Mouse (Mus musculus) adrenal gland, adult 2 months (tissue): ENCODE data around the gene Kcnk2. TPM values are rescaled to one million over a fixed set of nuclear protein-coding genes. Genes with fewer than 3 reads are reported as not detected.

ENCODE experiments used
- DNase-seq: peaks from one replicate; pipeline ENCODE4 v3.0.0; 2021
- long read RNA-seq: library from polyadenylated mRNA; stranded (forward); transcript quantifications from one replicate; pipeline ENCODE4 v2.0.0, GENCODE M21; 2021
- polyA plus RNA-seq: library from polyadenylated mRNA; depleted of rRNA; stranded (reverse); fragments of >200 nt; gene quantifications from 2 replicates; pipeline ENCODE4 v1.2.3, GENCODE M21; 2012; rRNA removed
- total RNA-seq, 2 experiments: library from RNA; stranded (reverse); gene quantifications; 2 replicates each; pipeline ENCODE4 v1.2.3; 2021

Kcnk2 gene
- total RNA-seq (10 to 100 TPM; 20.8 to 28.2 TPM), polyA plus RNA-seq (9.7 and 11.6 TPM in 2 replicates)
- long read RNA-seq, transcript Kcnk2-209 (7 exons, 1,373 nt) = major isoform, 9 of 18 reads
- long read RNA-seq, partial matches to known transcripts = 1 of 18 reads
- long read RNA-seq, other reads (novel, unspliced or antisense) = 6 of 18 reads

DNA sequence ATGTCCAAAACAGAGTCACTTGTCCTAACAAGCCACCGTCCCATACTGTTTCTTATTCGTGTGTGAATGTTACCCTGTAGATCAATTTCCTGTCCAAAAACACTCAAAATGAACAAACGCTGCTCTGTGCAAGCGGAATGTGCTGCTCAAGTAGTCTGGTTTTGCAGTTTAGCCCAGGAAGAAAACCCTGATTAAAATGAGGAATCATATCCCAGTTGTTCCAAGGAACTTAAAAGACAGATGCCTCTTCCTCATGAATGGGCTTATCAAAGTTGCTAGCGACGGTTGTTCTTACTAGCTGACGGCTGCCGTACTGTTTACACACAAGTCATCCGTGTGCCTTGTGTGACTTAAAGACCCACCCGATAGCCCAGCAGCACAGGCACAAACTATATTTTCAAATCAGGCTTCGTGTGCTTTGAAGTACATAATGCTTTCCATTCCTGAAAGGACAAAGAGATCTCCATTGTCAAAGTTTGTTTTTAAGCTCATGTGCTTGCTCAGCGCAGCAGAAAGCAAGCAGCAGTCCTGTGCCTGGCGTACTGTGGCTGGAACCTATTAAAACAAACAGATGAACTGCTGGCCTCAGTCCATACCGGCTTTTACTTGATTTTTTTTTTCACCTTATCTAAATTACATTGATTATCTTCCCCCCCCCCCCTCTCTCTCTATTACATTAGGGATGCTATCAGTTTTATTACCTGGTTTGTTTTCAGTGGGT is at the start of gene Kcnk2:
TSS of gene Kcnk2 (minus strand) at position 51 of the 721 bp plus-strand sequence.
- no peak for DNase-seq

DNA sequence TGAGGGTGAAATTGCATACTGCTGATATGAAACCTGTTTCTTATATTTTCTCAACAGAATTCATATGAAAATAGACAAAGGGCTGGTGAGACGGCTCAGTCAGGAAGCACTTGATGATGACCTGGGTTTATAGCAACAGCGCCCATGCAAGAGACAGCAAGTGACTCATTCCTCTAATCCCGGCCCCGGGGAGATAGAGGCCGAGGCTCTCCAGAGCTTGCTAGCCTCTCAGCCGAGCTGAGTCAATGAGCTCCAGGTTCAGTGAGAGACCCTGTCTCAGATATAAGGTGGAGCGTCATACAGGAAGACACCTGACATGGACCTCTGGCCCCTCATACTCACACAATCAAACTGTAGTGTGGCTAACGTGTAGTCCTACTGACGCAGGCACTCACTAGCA is 38.7 kb upstream of the Kcnk2 start:
- DNase-seq = no peak

DNA sequence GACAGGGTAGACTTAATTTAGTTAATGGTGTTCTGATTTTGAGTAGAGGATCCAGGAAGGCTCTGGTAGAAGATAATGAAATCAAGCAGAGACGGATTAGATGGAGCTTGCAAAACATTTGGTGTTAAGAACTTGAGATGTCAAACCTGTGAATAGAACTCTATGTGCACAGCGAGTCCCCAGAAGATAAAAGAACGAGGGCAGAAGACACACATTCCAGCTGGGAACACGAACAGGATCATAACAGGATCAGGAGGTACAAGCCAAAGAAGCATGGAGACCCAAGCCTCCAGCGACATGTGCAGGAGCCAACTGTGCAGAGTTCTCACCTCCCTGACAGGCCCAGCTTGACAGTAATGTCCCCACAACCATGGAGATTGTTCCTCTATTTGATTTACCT is 35.1 kb upstream of the Kcnk2 start:
- no peak for DNase-seq

DNA sequence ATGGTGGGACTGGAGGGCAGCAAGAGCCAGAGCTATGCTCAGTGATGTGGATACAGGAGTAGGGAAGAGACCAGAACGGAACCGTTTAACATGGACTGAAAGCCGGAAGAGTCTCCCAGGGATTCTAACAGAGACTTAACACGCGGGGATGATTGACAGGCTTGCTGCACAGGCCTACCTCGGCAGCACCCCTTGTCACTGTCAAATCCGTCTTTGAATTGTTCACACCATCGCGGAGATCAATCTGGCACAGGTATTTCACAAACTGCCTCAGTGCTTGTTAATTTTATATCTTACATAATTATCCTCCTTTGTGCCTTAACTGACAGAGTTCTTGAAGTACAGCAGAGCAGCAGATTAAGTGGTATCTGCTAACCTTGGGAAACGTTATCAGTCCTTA is 33.4 kb upstream of the Kcnk2 start:
- no peak for DNase-seq

DNA sequence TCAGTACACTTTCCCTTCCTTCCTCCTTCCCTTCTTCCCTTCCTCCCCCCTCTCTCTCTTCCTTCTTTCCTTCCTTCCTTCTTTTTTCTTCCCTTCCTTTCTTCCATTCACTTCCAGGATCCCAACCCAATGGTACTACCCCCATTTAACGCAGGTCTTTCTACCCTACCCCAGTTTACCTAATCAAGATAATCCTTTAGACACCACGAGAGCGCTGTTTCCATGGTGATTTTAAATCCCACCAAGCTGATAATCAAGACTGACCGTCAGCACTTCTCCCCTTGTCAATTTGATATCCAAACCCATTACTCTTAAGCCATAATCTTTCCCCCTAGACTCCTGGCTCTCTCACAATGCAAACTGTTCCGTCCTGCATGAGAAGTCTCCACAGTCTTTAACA is 29.4 kb upstream of the Kcnk2 start:
- DNase-seq = no peak

DNA sequence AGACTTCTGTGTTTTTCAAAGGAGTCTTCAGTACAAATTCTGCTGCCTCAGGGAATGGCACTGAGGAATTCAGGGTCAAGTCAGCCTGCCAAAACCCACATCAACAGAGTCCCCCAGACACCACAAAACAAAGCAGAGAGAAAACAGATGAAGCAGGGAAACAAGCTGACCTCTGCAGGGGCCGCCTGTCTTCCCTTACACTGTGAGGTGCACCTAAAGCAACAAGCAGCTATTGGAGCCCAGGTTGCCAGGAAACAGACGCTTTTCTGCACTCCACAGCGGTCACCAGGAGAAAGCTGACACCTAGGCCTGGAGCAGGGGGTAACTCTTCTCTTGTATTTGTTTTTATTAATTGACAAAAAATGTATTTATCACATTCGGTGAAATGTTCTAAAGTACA is 28.5 kb upstream of the Kcnk2 start:
- no peak for DNase-seq

DNA sequence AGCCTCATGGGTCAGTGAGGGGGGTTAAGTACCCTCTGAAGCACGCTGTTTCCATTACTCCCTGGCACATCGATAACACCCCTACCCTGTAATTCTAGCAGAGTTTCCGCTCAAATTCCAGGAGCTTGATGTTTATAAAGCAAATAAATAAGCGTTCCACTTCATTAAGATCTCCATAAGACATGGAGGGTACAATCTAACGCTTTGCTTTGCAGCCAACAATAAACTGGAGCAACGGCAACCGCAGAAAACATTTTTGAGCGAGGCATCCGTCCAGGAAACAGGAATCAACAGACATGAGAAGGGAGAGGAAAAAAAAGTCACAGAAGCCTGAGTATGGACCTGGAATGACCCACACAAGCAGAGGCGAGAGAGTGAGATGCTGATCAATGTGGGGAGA is 27.5 kb upstream of the Kcnk2 start:
- no peak for DNase-seq

DNA sequence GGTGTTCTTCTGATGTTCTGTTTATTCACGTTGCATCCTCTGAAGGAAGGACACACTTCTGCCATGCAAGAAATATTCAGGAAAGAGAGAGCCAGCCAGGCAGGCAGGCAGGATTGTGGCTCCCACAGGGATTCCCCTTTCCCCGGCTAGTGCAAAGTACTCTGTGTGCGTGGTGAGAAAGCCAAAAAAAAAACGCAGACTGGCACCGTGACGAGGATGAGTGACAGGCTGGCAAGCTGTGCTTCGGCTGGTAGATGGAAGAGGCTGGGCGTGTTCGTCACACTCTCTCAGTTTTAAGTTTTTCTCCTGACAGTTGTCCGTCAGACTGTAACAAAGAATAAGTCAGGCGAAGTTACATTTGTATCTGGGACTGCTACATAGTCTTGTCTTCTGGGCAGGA is 24.2 kb upstream of the Kcnk2 start:
- DNase-seq = no peak

DNA sequence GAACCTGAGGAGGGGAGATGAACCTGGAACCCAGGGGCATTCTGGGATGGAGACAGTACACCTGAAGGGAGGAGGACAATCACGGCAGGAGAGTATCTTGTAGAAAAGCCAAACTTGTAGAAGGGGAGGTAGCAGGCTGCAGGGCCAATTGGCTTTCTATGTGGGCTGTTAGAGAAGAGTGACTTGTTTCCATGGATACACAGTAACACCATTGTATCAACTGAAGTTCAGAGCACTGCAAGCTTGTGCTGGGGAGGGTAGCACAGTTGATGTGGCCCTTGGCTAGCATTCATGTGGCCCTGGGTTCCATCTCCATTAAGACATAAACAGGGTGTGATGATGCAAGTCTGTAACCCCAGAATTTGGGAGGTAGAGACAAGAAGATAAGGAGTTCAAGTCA is 17.8 kb upstream of the Kcnk2 start:
- DNase-seq = no peak

DNA sequence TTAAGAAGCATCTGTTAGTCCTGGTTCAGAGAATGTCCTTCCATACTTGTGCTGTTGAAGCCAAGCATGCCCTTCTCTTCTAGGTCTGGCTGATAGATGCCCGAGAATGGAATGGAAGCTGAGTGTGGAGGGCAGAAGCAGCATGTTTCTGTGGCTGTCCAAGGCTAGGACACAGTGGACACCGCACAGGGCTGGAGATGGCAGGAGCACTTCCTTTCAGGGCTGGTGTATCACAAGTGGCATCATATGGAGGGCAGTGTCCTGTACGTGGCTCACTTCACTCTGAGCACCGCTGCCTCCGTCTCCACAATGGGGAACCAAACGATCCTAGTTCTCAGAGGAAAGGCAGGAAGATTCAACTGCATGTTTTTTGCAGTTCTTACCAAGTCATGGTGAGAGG is 7.8 kb upstream of the Kcnk2 start:
- no peak for DNase-seq

DNA sequence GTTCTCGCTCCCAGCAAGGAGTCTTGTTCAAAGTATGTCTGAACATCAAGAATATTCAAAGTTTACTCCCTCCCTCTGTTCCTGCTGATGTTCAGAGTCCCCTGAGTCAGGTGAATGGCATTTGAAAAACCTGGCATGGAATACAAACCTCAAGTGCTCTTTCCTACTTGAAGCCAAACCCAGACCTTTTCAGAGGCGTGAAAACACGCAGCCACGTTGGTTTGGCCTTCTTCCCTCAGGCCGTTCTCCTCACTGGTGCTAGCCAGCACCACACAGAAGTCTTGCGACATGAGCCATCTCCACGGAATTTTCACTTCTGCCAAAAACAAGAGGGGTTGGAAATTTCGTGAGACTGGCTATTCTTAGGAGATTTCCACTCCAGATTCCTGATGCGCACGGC is 3.1 kb upstream of the Kcnk2 start:
- DNase-seq = peak; percentile 22

DNA sequence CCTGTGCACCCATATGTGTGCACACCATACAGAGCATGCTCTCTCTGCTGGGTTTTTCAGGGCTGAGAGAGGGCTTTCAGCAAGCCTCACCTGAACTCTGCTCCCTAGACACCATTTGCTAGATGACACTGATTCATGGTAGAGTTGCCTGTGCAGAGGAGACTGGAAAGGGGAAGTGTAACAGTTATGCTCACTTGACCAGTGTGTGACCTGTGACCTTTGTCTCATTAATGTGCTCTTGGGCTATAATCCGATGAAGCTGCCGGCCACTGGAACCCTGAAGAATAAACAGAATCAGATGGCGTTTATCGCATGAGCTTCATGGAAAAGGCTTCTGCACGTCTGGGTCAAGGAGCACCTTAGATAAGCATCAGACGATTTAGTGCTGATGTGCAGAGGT is 1.5 kb upstream of the Kcnk2 start:
- DNase-seq = no peak

DNA sequence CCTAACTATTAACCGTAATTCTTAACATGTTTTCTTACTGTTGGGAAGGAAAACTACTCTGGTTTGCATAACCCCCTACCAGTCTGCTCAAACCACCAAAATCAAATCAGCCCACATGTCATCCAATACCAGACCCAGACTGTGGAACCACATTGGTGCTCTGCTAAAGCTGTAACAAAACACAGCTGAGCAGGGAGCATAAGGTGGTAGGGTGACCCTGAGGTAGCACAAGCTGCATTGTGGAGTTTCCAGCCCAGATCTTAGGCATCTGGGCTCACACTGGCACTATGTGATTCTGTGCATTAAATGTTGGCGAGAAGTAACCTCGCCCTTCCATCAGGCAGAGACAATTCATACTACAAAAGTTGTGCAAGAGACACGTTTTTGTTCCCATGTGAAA is 1.1 kb upstream of the Kcnk2 start:
- DNase-seq = no peak

DNA sequence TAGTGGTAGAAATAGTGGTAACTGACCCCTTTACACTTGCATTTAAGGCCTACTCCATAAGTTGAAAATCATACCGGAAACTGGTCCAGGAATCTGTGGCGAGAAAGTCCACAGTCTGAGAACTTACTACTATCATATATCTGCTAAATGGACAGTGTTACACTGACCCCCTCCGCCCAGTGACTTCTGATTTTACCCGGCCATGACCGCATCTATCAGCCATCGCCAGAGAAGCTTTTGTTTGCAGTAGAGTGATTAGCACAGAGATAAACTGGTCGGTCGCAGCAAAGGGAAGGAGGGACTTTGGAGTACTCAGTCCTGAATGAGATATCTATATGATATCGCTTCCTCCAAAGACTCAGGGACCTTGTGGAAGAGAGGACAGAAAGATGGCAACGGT is 15.2 kb downstream of the Kcnk2 start:
- no peak for DNase-seq

DNA sequence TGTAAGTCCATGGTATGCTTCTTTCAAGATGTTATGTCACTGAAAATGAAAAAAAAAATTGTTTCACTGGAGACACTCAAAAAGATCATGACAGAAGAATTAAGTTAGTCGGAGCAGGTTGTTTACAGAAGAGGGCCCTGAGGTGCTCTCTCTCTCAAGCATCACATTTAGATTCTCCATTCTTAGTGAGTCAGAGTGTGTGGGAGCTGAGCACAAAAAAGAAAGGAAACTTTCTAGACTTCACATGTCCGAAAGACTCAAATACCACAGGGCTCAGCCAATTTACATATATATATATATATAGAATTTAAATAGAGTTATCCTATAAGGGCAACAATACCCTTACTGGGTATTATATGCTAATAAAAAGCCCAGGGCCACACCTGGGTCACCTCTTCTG is 15.9 kb downstream of the Kcnk2 start:
- DNase-seq = no peak

DNA sequence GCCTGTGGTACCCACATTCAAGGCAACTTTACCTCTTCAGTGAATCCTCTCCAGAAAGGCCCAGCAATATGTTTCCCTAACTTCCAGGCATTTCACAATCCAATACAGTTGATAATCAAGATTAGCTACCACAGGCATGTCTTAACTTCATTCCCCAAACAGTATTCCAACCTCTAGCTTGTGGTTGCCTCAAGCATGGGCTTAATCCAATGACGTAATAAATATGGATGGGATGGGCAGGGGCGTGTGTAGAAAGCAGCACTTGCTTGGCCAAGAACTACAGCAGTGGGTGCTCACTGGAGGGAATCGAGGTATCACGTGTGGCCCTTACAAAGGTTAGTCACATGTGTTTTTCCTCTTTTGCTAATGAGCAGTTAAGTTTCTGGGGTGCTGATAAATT is 34.4 kb downstream of the Kcnk2 start:
- no peak for DNase-seq

DNA sequence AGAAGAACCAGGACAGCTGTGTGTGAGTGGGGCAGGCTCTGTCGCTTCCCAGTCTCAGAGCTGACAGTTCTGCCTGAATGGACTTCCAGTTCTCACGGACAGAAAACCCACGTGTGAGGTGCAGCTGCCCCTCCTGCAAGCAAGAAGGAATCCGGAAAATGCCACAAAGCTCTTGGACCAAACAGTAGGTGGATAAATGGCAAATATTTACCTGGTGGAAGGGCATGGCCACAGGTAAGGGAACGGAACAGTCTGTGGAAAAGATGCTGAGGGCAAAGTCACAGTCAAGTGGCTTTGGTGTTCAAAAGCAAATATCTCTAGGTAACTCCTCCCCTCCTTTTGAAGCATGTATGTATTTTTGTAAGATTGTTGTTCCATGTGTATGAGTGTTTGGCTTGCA is 37.9 kb downstream of the Kcnk2 start:
- DNase-seq = no peak

DNA sequence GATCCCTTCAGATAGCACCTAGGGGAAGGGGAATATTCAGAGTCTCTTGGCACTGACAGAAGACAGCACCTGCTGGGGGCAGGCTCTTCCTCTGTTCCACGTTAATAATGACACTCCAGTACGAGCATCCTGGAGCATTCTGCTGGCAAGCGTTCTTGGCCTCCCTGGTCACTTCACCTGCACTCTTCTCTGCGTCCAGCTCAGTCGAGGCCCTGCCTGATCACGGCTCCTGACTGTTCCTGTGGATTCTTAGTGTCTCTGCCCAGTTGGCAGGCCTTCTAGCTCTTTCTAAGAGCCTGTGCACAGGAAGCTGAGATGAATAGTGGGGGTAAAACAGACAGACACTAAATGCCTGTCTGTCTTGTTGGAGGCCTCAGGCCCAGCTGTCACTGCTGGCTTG is 39.5 kb downstream of the Kcnk2 start:
- no peak for DNase-seq

DNA sequence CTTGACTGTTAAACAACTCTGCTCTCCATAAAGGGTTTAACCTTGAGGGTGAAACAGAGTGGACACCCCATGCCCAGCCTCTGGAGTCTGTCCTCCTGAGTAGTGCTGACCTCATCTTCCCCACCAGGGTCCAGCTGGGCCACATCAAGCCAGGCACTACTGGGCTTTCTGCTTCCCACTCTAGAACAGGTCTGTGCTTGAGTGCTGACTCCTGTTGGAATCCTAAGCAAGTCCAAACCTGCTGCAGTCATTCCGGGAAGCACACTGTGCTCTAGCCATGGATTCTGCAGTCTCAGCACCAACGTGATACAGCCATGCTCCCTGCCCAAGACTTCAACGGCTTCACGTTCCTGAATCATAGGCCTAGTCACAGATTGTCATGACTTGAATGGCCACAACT is 42.4 kb downstream of the Kcnk2 start:
- DNase-seq = no peak

DNA sequence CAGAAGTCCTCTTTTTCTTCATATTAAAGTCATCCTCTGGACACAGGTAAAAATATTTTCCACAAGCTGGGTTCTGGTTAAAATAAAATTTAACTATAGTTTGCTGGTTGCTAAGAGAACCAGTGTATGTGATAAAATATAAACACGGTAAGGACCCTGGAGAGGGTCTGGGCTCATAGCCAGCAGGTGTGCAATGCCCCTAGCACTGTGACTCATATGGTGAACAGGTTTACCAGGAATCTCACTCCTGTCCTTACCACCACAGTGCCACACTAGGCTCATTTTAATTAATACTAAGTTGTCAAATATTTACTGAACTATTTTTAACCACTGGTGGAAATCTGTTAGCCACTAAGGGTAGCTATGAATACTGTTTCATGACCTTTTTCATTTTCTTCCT is 48.2 kb downstream of the Kcnk2 start:
- DNase-seq = no peak

DNA sequence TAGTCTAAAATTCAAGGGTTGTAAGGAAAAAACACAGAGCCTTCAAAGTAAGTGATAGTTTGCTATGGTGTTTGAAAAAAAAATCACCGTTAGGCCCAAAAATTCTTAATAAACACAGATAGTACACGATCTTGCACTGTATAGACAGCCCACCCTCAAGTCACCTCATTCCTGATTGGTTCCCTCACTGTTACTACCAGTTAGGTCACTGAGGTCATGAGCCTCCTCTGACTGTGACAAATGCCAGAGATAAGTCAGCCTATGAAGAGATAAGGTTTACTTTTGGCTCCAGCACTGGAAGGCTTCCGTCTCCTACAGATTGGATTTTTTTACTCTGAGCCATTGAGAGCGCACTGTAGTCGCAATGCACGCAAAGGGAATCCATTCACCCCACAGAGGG is 50.3 kb downstream of the Kcnk2 start:
- no peak for DNase-seq

DNA sequence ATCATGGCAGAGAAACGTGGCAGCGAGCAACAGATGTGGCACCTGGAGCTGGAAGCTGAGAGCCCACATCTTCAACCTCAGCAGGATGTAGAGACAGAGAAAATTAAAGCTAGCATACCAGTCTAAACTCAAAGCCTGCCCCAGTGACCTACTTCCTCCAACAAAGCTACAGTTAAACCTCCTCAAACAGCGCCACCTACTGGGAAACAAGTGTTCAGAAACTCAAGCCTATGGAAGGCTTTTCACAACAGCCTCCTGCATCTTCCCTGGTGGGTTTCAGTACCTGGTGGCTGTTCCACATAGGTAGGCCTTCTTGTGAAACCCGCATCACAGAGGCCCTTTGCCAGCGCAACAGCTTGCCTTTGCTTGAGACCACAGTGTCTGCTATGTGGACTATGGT is 52.9 kb downstream of the Kcnk2 start:
- no peak for DNase-seq

DNA sequence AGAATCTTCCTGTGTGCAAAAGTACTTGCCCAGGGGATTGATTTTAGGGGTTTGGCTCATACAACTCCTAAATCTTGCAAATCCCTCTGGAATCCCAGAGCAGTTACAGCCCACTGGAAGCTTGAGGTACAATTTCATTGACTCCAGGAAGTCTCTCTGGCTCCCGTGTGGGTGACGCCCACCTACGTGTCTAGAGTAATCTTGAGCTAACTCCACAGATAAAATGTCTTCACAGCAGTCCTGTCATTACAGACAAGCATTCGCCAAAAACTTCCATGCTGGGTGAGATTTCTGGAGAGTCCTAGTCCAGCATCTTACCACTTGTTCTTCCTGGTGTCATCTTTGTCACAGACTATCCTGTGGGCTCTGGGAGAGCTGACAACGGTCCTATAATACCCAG is 56.9 kb downstream of the Kcnk2 start:
- DNase-seq = no peak
